Comparison of ENCODE assay signal across 25 mouse cellular contexts in genomic region chr5:73345254-73345653, GRCm38 (mm10).
"Had no signal": no experiment of that assay in that cellular context is flagged by ENCODE, and none has a peak within 500 bp of the region (broad histone marks: within the 10 kb centered on the region; RNA-seq: fewer than 3 reads in every experiment).

No protein-coding gene starts in this region.

- H3K4me1 ChIP-seq: heart, embryonic 15.5 days; hindbrain, embryonic 15.5 days; kidney, embryonic 15.5 days; limb, embryonic 13.5 days had no signal

- H3K9me3 ChIP-seq: heart, embryonic 13.5 days; heart, embryonic 15.5 days; hindbrain, embryonic 13.5 days; hindbrain, embryonic 15.5 days; kidney, embryonic 15.5 days; limb, embryonic 13.5 days; limb, embryonic 15.5 days; liver, embryonic 12.5 days had no signal

- ATAC-seq: hindbrain, postnatal 0 days; intestine, embryonic 16.5 days; liver, embryonic 12.5 days had no signal

- H3K27ac ChIP-seq: gastrocnemius, adult 2 months; heart, embryonic 15.5 days; hindbrain, embryonic 13.5 days; hindbrain, embryonic 15.5 days; hindbrain, postnatal 0 days; kidney, embryonic 15.5 days; kidney, postnatal 0 days; limb, embryonic 13.5 days; liver, embryonic 12.5 days had no signal

- H3K9ac ChIP-seq: heart, embryonic 13.5 days; heart, embryonic 15.5 days; hindbrain, embryonic 13.5 days; hindbrain, embryonic 15.5 days; kidney, embryonic 15.5 days; limb, embryonic 13.5 days; limb, embryonic 15.5 days; liver, embryonic 12.5 days had no signal

- H3K4me3 ChIP-seq: gastrocnemius, adult 2 months; heart, embryonic 13.5 days; heart, embryonic 15.5 days; hindbrain, embryonic 13.5 days; hindbrain, embryonic 15.5 days; kidney, embryonic 15.5 days; limb, embryonic 13.5 days; limb, embryonic 15.5 days; liver, embryonic 12.5 days had no signal

- H3K27me3 ChIP-seq: heart, embryonic 15.5 days; hindbrain, embryonic 13.5 days; hindbrain, embryonic 15.5 days; kidney, embryonic 15.5 days; limb, embryonic 15.5 days had no signal

- DNase-seq: gastrocnemius, adult 2 months; gastrocnemius, postnatal 10 days; gastrocnemius, postnatal 25 days; heart, adult 18-20 months; heart, postnatal 14 days; heart, postnatal 36 days; kidney, adult 11 months; kidney, adult 2 months; kidney, adult 9 months; kidney, postnatal 14 days; kidney, postnatal 36 days; layer of hippocampus, postnatal 36 days; left cerebral cortex, postnatal 4 days had no signal

- H3K36me3 ChIP-seq: heart, embryonic 13.5 days; heart, embryonic 15.5 days; hindbrain, embryonic 13.5 days; hindbrain, embryonic 15.5 days; kidney, embryonic 15.5 days; limb, embryonic 13.5 days; limb, embryonic 15.5 days; liver, embryonic 12.5 days had no signal

- H3K4me2 ChIP-seq: heart, embryonic 11.5 days; heart, embryonic 13.5 days; heart, embryonic 15.5 days; hindbrain, embryonic 13.5 days; hindbrain, embryonic 15.5 days; kidney, embryonic 15.5 days; limb, embryonic 13.5 days; limb, embryonic 15.5 days; liver, embryonic 12.5 days had no signal
